Mouse (Mus musculus): ENCODE data around the gene Numa1.

The Numa1 gene

GRCm38 (mm10) chr7:102048524-102048923, 114.6 kb downstream of the Numa1 start:
- DNase-seq (ENCODE audit: low read depth, low spot score) = peak; percentile 55

GRCm38 (mm10) chr7:102061353-102061752, 127.4 kb downstream of the Numa1 start:
- no peak for DNase-seq (ENCODE audit: low read depth, low spot score)

GRCm38 (mm10) chr7:102062203-102062602, 128.3 kb downstream of the Numa1 start:
- no peak for DNase-seq (ENCODE audit: low read depth, low spot score)

- no peak for DNase-seq (ENCODE audit: low read depth, low spot score)
Observed at GRCm38 (mm10) chr7:102063891-102064290, 130.0 kb downstream of the Numa1 start.
